Mouse (Mus musculus) kidney, embryonic 15.5 days (tissue): ENCODE measurements around the gene Hsf5. TPM values are rescaled to one million over a fixed set of nuclear protein-coding genes. Genes with fewer than 3 reads are reported as not detected.

Experiments used
- ATAC-seq: fragments of 200-750 bp; cut with Nextera tagmentation; replicated peaks from 2 replicates; pipeline ENCODE4 v1.8.0; 2017; ENCODE audit warnings: moderate TSS enrichment; ENCODE audit not compliant: low FRiP score
- H3K27ac ChIP-seq: fragments of 300-500 bp; sonication (generic); 2 replicates; pipeline ENCODE4 v1.5.1; 2015; ENCODE audit warnings: mild to moderate bottlenecking, inconsistent platforms
- H3K27me3 ChIP-seq: fragments of 300-500 bp; sonication (generic); 2 replicates; pipeline ENCODE4 v1.6.1; 2015; ENCODE audit warnings: inconsistent platforms
- H3K36me3 ChIP-seq: fragments of 300-500 bp; sonication (generic); 2 replicates; pipeline ENCODE4 v1.6.1; 2015; ENCODE audit warnings: inconsistent platforms
- H3K4me1 ChIP-seq: fragments of 300-500 bp; sonication (generic); 2 replicates; pipeline ENCODE4 v1.6.1; 2015; ENCODE audit warnings: inconsistent platforms
- H3K4me2 ChIP-seq: fragments of 300-500 bp; sonication (generic); 2 replicates; pipeline ENCODE4 v1.6.1; 2015; ENCODE audit warnings: moderate library complexity, mild to moderate bottlenecking, inconsistent platforms
- H3K4me3 ChIP-seq: fragments of 300-500 bp; sonication (generic); replicated peaks from 2 replicates; pipeline ENCODE4 v1.5.1; 2015; ENCODE audit warnings: mild to moderate bottlenecking, inconsistent platforms
- H3K9ac ChIP-seq: fragments of 300-500 bp; sonication (generic); 2 replicates; pipeline ENCODE4 v1.6.1; 2015; ENCODE audit warnings: mild to moderate bottlenecking, inconsistent platforms
- H3K9me3 ChIP-seq: fragments of 300-500 bp; sonication (generic); replicated peaks from 2 replicates; pipeline ENCODE4 v1.6.1; 2016; ENCODE audit warnings: inconsistent platforms
- WGBS: fragments of 180-500 bp; shearing (Covaris S2); methylation state at CpG from one replicate; pipeline ENCODE4 v1.1.7; 2015; ENCODE audit warnings: mixed read lengths; 5-methylcytosine and 5-hydroxymethylcytosine counted together
- polyA plus RNA-seq: library from polyadenylated mRNA; unstranded; fragments of >200 nt; fragmentation: Nextera tagmentation; extraction: Ambion mirVana; gene quantifications from 2 replicates; pipeline ENCODE4 v1.2.1, GENCODE M21; 2015

Gene Hsf5
- polyA plus RNA-seq, 1 experiment from 2014 or later: 0.26 TPM

DNA sequence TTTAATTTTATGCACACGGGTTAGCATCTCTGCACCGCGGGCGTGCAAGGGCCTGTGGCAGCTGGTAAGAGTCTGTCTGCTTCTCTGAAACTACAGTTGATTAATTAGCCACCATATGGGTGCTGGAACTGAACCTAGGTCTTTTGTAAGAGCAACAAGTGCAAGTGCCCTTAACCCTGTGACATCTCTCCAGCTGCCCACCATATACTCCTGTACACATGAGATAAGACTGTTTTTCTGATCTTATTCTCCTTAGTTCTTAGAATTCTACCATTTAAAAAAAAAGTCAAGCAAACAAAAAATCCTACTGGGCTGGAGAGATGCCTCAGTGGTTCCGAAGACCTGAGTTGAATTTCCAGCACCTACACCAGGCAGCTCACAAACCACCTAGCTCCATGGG lies 86.7 kb downstream of the Hsf5 start:
- H3K27ac ChIP-seq: no peak overlapping the region
- ATAC-seq: no peak

DNA sequence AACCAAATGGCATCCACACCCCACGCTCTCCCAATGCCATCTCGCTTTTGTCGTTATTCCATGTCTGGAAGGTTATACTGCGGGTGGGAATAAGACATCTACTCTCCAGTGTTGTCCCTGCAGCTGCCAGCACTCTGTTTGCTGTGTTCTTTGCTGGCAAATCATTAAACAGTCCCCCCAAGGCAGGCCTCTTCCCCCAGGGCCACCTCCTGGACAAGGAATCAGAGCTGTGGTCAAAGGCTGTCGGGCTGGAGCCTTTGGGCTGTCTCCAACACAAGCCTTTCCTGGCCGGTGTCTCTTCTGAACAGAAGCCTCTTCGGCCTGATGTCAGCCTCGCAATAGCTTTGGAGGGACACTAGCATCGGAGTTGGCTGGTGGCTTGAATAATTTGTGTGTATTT lies 87.3 kb downstream of the Hsf5 start:
- 0 out of 2 replicates have a peak, but pooled peaks cover 4% of the 10 kb centered on the region for H3K27me3 ChIP-seq
- ATAC-seq: no peak
- peaks cover 14% of the 10 kb centered on the region for H3K4me1 ChIP-seq
- H3K27ac ChIP-seq: peak overlapping the region; percentile 25; the same call in 1 of the 2 replicates
- WGBS: 69% methylated on average over 9 of the region's 9 CpGs
- no peak overlapping the region for H3K4me3 ChIP-seq
- no peak overlapping the region for H3K4me2 ChIP-seq
- no peaks in the 10 kb centered on the region for H3K36me3 ChIP-seq
- no peaks in the 10 kb centered on the region for H3K9me3 ChIP-seq
- H3K9ac ChIP-seq: no peak overlapping the region

More for the DNA sequence above, 86.7 kb downstream of the Hsf5 start:
- Histone ChIP-seq H3K9ac (no peak overlapping the region), H3K4me3 (no peak overlapping the region), H3K9me3 (no peaks in the 10 kb centered on the region), H3K36me3 (no peaks in the 10 kb centered on the region), H3K4me2 (no peak overlapping the region), H3K27me3 (no peaks in the 10 kb centered on the region), H3K4me1 (peaks cover 10% of the 10 kb centered on the region; the same call in 1 of the 2 replicates)
- 85% methylated on average over 5 of the region's 5 CpGs for WGBS

DNA sequence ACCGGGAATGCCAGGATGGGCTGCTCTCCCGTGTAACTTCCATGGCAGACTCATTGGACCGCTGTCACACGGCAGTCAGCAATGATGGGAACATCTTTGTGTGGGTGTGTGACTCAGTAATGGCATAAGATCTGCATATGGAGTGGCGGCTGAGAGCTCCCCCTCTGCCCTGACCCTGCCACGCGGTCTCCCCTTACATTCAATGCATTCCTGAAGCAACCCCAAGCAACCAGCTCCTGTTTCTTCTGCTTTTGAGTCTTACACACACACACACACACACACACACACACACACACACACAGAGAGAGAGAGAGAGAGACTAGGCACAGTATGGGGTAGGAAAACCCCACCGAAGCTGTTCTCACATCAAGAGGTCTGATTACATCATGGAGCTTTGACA lies 90.6 kb downstream of the Hsf5 start:
- Histone ChIP-seq H3K9me3 (no peaks in the 10 kb centered on the region), H3K27ac (no peak overlapping the region), H3K4me1 (peaks cover 30% of the 10 kb centered on the region), H3K27me3 (0 out of 2 replicates have a peak, but pooled peaks cover 4% of the 10 kb centered on the region), H3K4me3 (no peak overlapping the region), H3K9ac (no peak overlapping the region), H3K4me2 (no peak overlapping the region), H3K36me3 (no peaks in the 10 kb centered on the region)
- ATAC-seq: no peak
- WGBS: 50% methylated on average over 8 of the region's 8 CpGs

DNA sequence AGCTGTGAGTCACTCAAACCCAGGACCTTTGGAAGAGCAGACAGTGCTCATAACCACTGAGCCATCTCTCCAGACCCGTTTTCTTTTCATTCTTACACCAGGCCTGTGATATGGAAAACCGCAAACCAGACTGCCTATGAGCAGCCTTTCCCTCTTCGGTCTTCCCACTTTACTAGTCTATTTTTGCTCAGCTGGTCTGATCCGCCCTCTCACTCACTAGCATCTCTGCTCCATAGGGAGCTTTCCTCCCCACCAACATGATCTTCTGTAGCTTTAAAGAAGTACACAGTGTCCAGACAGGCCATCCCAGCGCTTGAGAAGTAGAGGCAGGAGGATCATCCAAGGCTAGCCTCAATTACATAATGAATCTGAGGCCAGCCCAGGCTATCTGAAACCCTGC lies 92.0 kb downstream of the Hsf5 start:
- H3K36me3 ChIP-seq: no peaks in the 10 kb centered on the region
- WGBS: 82% methylated on average over 5 of the region's 5 CpGs
- no peak for ATAC-seq
- no peak overlapping the region for H3K9ac ChIP-seq
- peak overlapping the region; percentile 88 for H3K27ac ChIP-seq
- peak overlapping the region; percentile 60 for H3K4me2 ChIP-seq
- H3K27me3 ChIP-seq: 0 out of 2 replicates have a peak, but pooled peaks cover 4% of the 10 kb centered on the region
- H3K4me3 ChIP-seq: no peak overlapping the region
- H3K9me3 ChIP-seq: no peaks in the 10 kb centered on the region
- peaks cover 29% of the 10 kb centered on the region for H3K4me1 ChIP-seq

Other genes starting within 250 kb of the Hsf5 start
- 8.3 and 9.1 TPM in 2 replicates for gene Rad51c, start 212.2 kb upstream of the Hsf5 start, polyA plus RNA-seq
- gene Tex14, start 212.1 kb upstream of the Hsf5 start, polyA plus RNA-seq: 0.60 and 0.65 TPM in 2 replicates
- gene Gm11492, start 50.5 kb upstream of the Hsf5 start, polyA plus RNA-seq: not detected in 2 replicates
- gene Sept4, start 48.3 kb upstream of the Hsf5 start, polyA plus RNA-seq: 54.7 and 60.8 TPM in 2 replicates
- 38.5 and 39.4 TPM in 2 replicates for gene Mtmr4, start 25.0 kb upstream of the Hsf5 start, polyA plus RNA-seq
- 6.7 and 6.8 TPM in 2 replicates for gene Rnf43, start 45.6 kb downstream of the Hsf5 start, polyA plus RNA-seq
- 164 and 168 TPM in 2 replicates for gene Supt4a, start 120.4 kb downstream of the Hsf5 start, polyA plus RNA-seq
- gene Tspoap1, start 143.4 kb downstream of the Hsf5 start, polyA plus RNA-seq: 4.4 and 5.1 TPM in 2 replicates
- 4.2 and 5.7 TPM in 2 replicates for gene Mpo, start 176.4 kb downstream of the Hsf5 start, polyA plus RNA-seq
- gene Lpo, start 211.1 kb downstream of the Hsf5 start, polyA plus RNA-seq: 0.44 TPM in 1 of 2 replicates, not detected in the other
- gene Mks1, start 236.1 kb downstream of the Hsf5 start, polyA plus RNA-seq: 16.9 and 18.7 TPM in 2 replicates